Mouse (Mus musculus) forebrain, embryonic 14.5 days (tissue): ENCODE results near the gene Retnla. TPM values are rescaled to one million over a fixed set of nuclear protein-coding genes. Genes with fewer than 3 reads are reported as not detected.

ENCODE experiments used
- ATAC-seq: fragments of 200-750 bp; cut with Nextera tagmentation; 2 replicates; pipeline ENCODE4 v1.8.0; 2017; ENCODE audit warnings: mild to moderate bottlenecking, moderate library complexity
- DNase-seq: peaks from one replicate; pipeline ENCODE4 v3.0.0-alpha.2; 2015; ENCODE audit warnings: low spot score
- H3K27ac ChIP-seq: fragments of 300-500 bp; sonication (generic); 2 replicates; pipeline ENCODE4 v1.5.1; 2014; ENCODE audit warnings: low read depth, mild to moderate bottlenecking, control low read depth, low read length, moderate library complexity
- H3K27me3 ChIP-seq: fragments of 300-500 bp; sonication (generic); replicated peaks from 2 replicates; pipeline ENCODE4 v1.6.1; 2014; ENCODE audit warnings: low read length, control low read depth, mixed read lengths; ENCODE audit not compliant: control insufficient read depth, insufficient read depth
- H3K36me3 ChIP-seq: fragments of 300-500 bp; sonication (generic); 2 replicates; pipeline ENCODE4 v1.6.1; 2014; ENCODE audit warnings: low read length, control low read depth; ENCODE audit not compliant: control insufficient read depth, insufficient read depth
- H3K4me1 ChIP-seq: fragments of 300-500 bp; sonication (generic); 2 replicates; pipeline ENCODE4 v1.6.1; 2014; ENCODE audit warnings: antibody characterized with exemption, low read length, control low read depth; ENCODE audit not compliant: control insufficient read depth, insufficient read depth
- H3K4me2 ChIP-seq: fragments of 300-500 bp; sonication (generic); 2 replicates; pipeline ENCODE4 v1.6.1; 2014; ENCODE audit warnings: mild to moderate bottlenecking, control low read depth, low read length
- H3K4me3 ChIP-seq: fragments of 300-500 bp; sonication (generic); 2 replicates; pipeline ENCODE4 v1.5.1; 2014; ENCODE audit warnings: low read depth, low read length, control low read depth
- H3K9ac ChIP-seq: fragments of 300-500 bp; sonication (generic); 2 replicates; pipeline ENCODE4 v1.6.1; 2014; ENCODE audit warnings: mild to moderate bottlenecking, low read length, control low read depth, moderate library complexity
- H3K9me3 ChIP-seq: fragments of 300-500 bp; sonication (generic); replicated peaks from 2 replicates; pipeline ENCODE4 v1.6.1; 2016; ENCODE audit warnings: low read length, control low read depth, mixed read lengths; ENCODE audit not compliant: control insufficient read depth
- WGBS: fragments of 180-500 bp; shearing (Covaris S2); extraction: QIAGEN DNeasy Blood & Tissue Kit; methylation state at CpG from one replicate; pipeline ENCODE4 v1.1.7; 2014; 5-methylcytosine and 5-hydroxymethylcytosine counted together
- polyA plus RNA-seq: library from polyadenylated mRNA; unstranded; fragments of >200 nt; fragmentation: Nextera tagmentation; extraction: Ambion mirVana; gene quantifications from 2 replicates; pipeline ENCODE4 v1.2.1, GENCODE M21; 2014

Gene Retnla
- not detected in 2 replicates for polyA plus RNA-seq

DNA sequence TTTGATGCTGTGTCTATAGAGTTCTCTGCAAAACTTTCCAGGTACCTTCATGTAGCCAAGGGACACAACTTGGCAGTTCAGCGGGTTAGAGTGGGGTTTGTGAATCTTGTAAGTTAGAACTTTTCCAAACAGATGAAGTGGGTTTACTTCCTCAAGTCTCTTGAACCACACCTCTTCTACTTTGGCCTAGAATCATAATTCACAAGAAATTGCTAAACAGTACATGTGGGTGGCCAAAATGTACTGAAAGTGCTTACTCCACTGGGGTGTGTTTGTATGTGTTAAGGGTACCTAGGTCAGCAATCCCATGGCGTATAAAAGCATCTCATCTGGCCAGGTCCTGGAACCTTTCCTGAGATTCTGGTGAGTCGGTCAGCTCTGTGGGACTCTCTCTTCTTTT is at the start of gene Retnla:
TSS of gene Retnla (plus strand) at position 286 of the 400 bp plus-strand sequence.
- no peaks in the 10 kb centered on the region for H3K27me3 ChIP-seq
- H3K4me3 ChIP-seq = no peak within 1 kb of the TSS
- no peaks in the 10 kb centered on the region for H3K9me3 ChIP-seq
- ATAC-seq = no peak
- H3K27ac ChIP-seq = no peak within 1 kb of the TSS
- H3K9ac ChIP-seq = no peak within 1 kb of the TSS
- WGBS = 83% methylated on average over 3 of the region's 3 CpGs
- no peaks in the 10 kb centered on the region for H3K36me3 ChIP-seq
- H3K4me1 ChIP-seq = no peaks in the 10 kb centered on the region
- no peak within 1 kb of the TSS for H3K4me2 ChIP-seq
- no peak for DNase-seq

DNA sequence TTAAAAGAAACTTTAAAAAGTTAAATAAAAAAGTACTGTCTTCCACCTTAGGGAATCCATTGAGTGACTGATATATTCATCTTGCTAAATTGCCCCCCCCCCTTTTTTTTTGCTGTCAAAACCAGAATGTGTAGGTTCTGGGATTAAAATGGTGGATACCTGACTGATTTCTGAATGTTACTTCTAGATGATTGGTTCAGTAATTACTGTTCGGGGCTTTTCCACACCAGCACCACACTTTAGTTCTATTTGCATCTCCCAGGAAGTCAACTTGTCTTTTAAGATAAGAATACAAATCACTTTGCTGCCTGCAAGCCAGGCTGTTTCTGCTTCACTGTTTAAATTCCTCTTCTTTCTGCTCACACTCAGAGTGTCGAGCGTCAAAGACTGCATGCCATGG is 44.1 kb upstream of the Retnla start:
- Histone ChIP-seq H3K9ac (no peak overlapping the region), H3K36me3 (no peaks in the 10 kb centered on the region), H3K4me1 (no peaks in the 10 kb centered on the region), H3K4me2 (no peak overlapping the region), H3K27ac (no peak overlapping the region), H3K4me3 (no peak overlapping the region), H3K9me3 (no peaks in the 10 kb centered on the region), H3K27me3 (no peaks in the 10 kb centered on the region)
- no peak for DNase-seq
- 86% methylated on average over 3 of the region's 3 CpGs for WGBS
- no peak for ATAC-seq

DNA sequence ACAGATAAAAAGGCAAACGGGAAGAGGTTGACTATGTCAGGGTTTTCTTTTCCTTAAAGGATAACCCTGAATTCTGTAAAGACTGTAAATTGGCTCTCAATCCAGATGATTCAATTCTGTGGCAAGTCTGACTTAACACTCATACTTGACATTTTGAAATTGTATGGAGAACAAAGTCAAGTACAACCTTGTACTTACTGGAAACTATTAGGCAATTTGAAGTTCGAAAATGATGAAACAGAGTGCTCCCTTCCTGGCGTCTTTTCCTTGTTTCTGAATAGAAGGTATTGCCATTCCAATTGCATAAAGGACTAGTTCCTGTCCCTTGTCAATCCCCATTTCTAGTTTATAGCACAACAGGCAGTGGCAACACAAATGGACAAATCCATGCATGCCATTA is 42.9 kb upstream of the Retnla start:
- 88% methylated on average over 3 of the region's 3 CpGs for WGBS
- Histone ChIP-seq H3K27me3 (no peaks in the 10 kb centered on the region), H3K4me1 (no peaks in the 10 kb centered on the region), H3K4me3 (no peak overlapping the region), H3K9me3 (no peaks in the 10 kb centered on the region), H3K27ac (no peak overlapping the region), H3K9ac (no peak overlapping the region), H3K4me2 (no peak overlapping the region), H3K36me3 (no peaks in the 10 kb centered on the region)
- DNase-seq (no peak), ATAC-seq (no peak)

- Histone ChIP-seq H3K27me3 (no peaks in the 10 kb centered on the region), H3K9ac (no peak overlapping the region), H3K9me3 (no peaks in the 10 kb centered on the region), H3K4me1 (no peaks in the 10 kb centered on the region), H3K4me2 (no peak overlapping the region), H3K4me3 (no peak overlapping the region), H3K36me3 (no peaks in the 10 kb centered on the region), H3K27ac (no peak overlapping the region)
- ATAC-seq (no peak), DNase-seq (no peak)
- 96% methylated on average over 2 of the region's 2 CpGs for WGBS
Measured at GRCm38 (mm10) chr16:48800906-48801305, 41.4 kb upstream of the Retnla start.

GRCm38 (mm10) chr16:48805412-48805811 is 36.9 kb upstream of the Retnla start:
- no peak for ATAC-seq
- Histone ChIP-seq H3K4me2 (no peak overlapping the region), H3K4me3 (no peak overlapping the region), H3K27me3 (no peaks in the 10 kb centered on the region), H3K36me3 (no peaks in the 10 kb centered on the region), H3K9ac (no peak overlapping the region), H3K27ac (no peak overlapping the region), H3K4me1 (no peaks in the 10 kb centered on the region), H3K9me3 (no peaks in the 10 kb centered on the region)
- WGBS = 92% methylated on average over 1 of the region's 1 CpGs
- no peak for DNase-seq

DNA sequence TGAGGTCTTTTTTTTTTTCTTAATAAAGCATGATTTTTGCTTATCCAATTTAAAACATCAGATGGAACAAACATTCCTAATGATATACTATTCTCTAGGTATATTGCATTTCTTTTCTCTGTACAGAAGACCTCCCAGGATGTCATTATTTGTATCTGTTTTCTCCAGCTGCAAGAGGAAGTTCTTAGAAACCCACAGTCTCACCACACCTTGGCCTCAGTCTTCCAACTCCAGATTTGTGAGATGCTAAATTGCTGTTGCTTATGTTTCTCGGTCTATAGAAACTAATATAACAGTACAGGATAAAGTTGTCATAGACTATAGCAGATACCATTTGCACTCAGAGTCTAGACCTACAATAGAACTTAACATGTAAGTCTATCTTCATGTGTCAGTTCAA is 35.8 kb upstream of the Retnla start:
- Histone ChIP-seq H3K9ac (no peak overlapping the region), H3K27me3 (no peaks in the 10 kb centered on the region), H3K4me1 (no peaks in the 10 kb centered on the region), H3K4me2 (no peak overlapping the region), H3K9me3 (no peaks in the 10 kb centered on the region), H3K36me3 (no peaks in the 10 kb centered on the region), H3K4me3 (no peak overlapping the region), H3K27ac (no peak overlapping the region)
- no peak for ATAC-seq
- 91% methylated on average over 1 of the region's 1 CpGs for WGBS
- DNase-seq = no peak

GRCm38 (mm10) chr16:48809374-48809773 is 33.0 kb upstream of the Retnla start:
- WGBS = 64% methylated on average over 2 of the region's 2 CpGs
- Histone ChIP-seq H3K27me3 (no peaks in the 10 kb centered on the region), H3K4me1 (no peaks in the 10 kb centered on the region), H3K9ac (no peak overlapping the region), H3K27ac (no peak overlapping the region), H3K4me3 (no peak overlapping the region), H3K4me2 (no peak overlapping the region), H3K9me3 (no peaks in the 10 kb centered on the region), H3K36me3 (no peaks in the 10 kb centered on the region)
- ATAC-seq (no peak), DNase-seq (peak; percentile 7)

- ATAC-seq (no peak), DNase-seq (no peak)
- Histone ChIP-seq H3K4me2 (no peak overlapping the region), H3K9me3 (no peaks in the 10 kb centered on the region), H3K27me3 (no peaks in the 10 kb centered on the region), H3K36me3 (no peaks in the 10 kb centered on the region), H3K27ac (no peak overlapping the region), H3K9ac (no peak overlapping the region), H3K4me1 (no peaks in the 10 kb centered on the region), H3K4me3 (no peak overlapping the region)
- WGBS = 92% methylated on average over 7 of the region's 7 CpGs
Measured at GRCm38 (mm10) chr16:48811881-48812436, 30.4 kb upstream of the Retnla start.

DNA sequence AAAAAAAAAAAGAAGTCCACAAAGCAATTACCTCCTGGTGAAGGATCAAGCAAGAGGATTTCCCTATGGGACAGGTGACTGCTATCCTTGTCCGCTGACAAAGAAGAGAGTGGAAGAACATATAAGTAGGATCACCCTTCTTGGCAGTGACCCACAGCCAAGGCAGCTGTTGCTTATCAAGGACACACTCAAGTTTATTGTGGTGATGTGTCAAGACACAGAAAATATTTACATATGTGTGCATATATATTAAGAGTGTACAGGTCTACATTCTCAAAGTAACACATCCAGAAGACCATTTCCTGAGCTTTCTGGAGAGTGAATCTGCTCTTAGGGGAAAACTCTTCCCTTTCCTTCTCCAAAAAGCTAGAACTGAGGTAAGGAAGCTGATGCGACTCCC is 25.7 kb upstream of the Retnla start, which contains the start of gene Retnlb:
TSS of gene Retnlb (plus strand) at position 162 of the 400 bp plus-strand sequence.
- Histone ChIP-seq H3K27ac (no peak within 1 kb of the TSS), H3K4me2 (no peak within 1 kb of the TSS), H3K9me3 (no peaks in the 10 kb centered on the region), H3K36me3 (no peaks in the 10 kb centered on the region), H3K4me1 (no peaks in the 10 kb centered on the region), H3K4me3 (no peak within 1 kb of the TSS), H3K9ac (no peak within 1 kb of the TSS), H3K27me3 (no peaks in the 10 kb centered on the region)
- ATAC-seq (no peak), DNase-seq (no peak)
- WGBS = 98% methylated on average over 2 of the region's 2 CpGs
